9 mouse cellular contexts compared by ENCODE assay signal in genomic region chr11:81239966-81240681, GRCm38 (mm10).
DNase-seq lines count a peak whose midpoint lies in the region; ATAC-seq and TF ChIP-seq lines count a peak whose summit lies in the region.
"Had no signal": no experiment of that assay in that cellular context is flagged by ENCODE, and none has a peak within 500 bp of the region (broad histone marks: within the 10 kb centered on the region; RNA-seq: fewer than 3 reads in every experiment).

No protein-coding gene starts in this region.

- no peak for TF ChIP-seq EP300 in ES-Bruce4 (IDR thresholded peaks at IDR 0.05; ENCODE audit: insufficient read depth, low read depth, low read length)

- no peak for ATAC-seq in kidney, embryonic 16.5 days (ENCODE audit: low FRiP score, low TSS enrichment)

- H3K9me3 ChIP-seq in kidney, embryonic 16.5 days (ENCODE audit: low read length): no peaks in the 10 kb centered on the region
- no peaks in the 10 kb centered on the region for H3K9me3 ChIP-seq in ES-Bruce4 (replicated peaks; ENCODE audit: control insufficient read depth, insufficient read depth, low read length, poor library complexity, severe bottlenecking)
- H3K9me3 ChIP-seq: embryonic facial prominence, embryonic 15.5 days; liver, embryonic 13.5 days had no signal

- H3K4me2 ChIP-seq in kidney, embryonic 16.5 days (replicated peaks; ENCODE audit: low read depth, low read length): no peak overlapping the region
- H3K4me2 ChIP-seq: embryonic facial prominence, embryonic 15.5 days; liver, embryonic 13.5 days had no signal

- no peak overlapping the region for H3K9ac ChIP-seq in kidney, embryonic 16.5 days (replicated peaks; ENCODE audit: low read length)
- H3K9ac ChIP-seq in ES-Bruce4 (ENCODE audit: low read depth, poor library complexity, severe bottlenecking): no peak overlapping the region
- H3K9ac ChIP-seq: embryonic facial prominence, embryonic 15.5 days; liver, embryonic 13.5 days had no signal

- H3K27me3 ChIP-seq in kidney, adult 2 months (replicated peaks; ENCODE audit: control insufficient read depth, insufficient read depth, low read length): no peaks in the 10 kb centered on the region
- no peaks in the 10 kb centered on the region for H3K27me3 ChIP-seq in kidney, embryonic 16.5 days (ENCODE audit: insufficient read depth, low read length)
- no peaks in the 10 kb centered on the region; the same call in 1 of the 2 replicates for H3K27me3 ChIP-seq in ES-Bruce4 (ENCODE audit: control insufficient read depth, insufficient read depth, low read length, poor library complexity, severe bottlenecking)
- H3K27me3 ChIP-seq in thymus, adult 2 months (ENCODE audit: control insufficient read depth, insufficient read depth, low read length): no peaks in the 10 kb centered on the region
- H3K27me3 ChIP-seq: embryonic facial prominence, embryonic 15.5 days; liver, embryonic 13.5 days had no signal

- H3K27ac ChIP-seq in kidney, adult 2 months (ENCODE audit: insufficient read depth, low read depth, low read length): no peak overlapping the region
- no peak overlapping the region for H3K27ac ChIP-seq in kidney, embryonic 16.5 days (ENCODE audit: low read length)
- H3K27ac ChIP-seq in ES-Bruce4 (ENCODE audit: insufficient read depth, low read length): no peak overlapping the region
- no peak overlapping the region for H3K27ac ChIP-seq in thymus, adult 2 months (ENCODE audit: control insufficient read depth, insufficient read depth, low read length)
- H3K27ac ChIP-seq: embryonic facial prominence, embryonic 15.5 days; liver, embryonic 13.5 days had no signal

- peak; percentile 60 for TF ChIP-seq CTCF in kidney, adult 2 months (conservative IDR thresholded peaks at IDR 0.05; ENCODE audit: insufficient read depth, insufficient read length, low read depth, low read length)
- TF ChIP-seq CTCF in ES-Bruce4 (IDR thresholded peaks at IDR 0.05; ENCODE audit: low read depth, low read length): peak; percentile 58
- TF ChIP-seq CTCF in thymus, adult 2 months (IDR thresholded peaks at IDR 0.05; ENCODE audit: borderline replicate concordance, control insufficient read depth, extremely low read depth, insufficient read depth, low read length, poor library complexity): no peak

- H3K36me3 ChIP-seq in kidney, adult 2 months (ENCODE audit: control insufficient read depth, insufficient read depth, low read length): no peaks in the 10 kb centered on the region
- no peaks in the 10 kb centered on the region for H3K36me3 ChIP-seq in kidney, embryonic 16.5 days (ENCODE audit: insufficient read depth, low read length)
- H3K36me3 ChIP-seq in ES-Bruce4 (ENCODE audit: control insufficient read depth, insufficient read depth, low read length, poor library complexity, severe bottlenecking): no peaks in the 10 kb centered on the region
- H3K36me3 ChIP-seq in thymus, adult 2 months (ENCODE audit: control insufficient read depth, insufficient read depth, low read length): no peaks in the 10 kb centered on the region
- H3K36me3 ChIP-seq: embryonic facial prominence, embryonic 15.5 days; liver, embryonic 13.5 days had no signal

- peak; percentile 36 for DNase-seq in kidney, adult 2 months
- peak; percentile 6 for DNase-seq in adrenal gland, adult 8-10 months
- DNase-seq in heart, adult 9 months (ENCODE audit: low spot score in 2 of 2): peak; percentile 49 to 52
- DNase-seq in lung, postnatal 10 days: peak; percentile 57
- no peak for DNase-seq in thymus, adult 2 months
- DNase-seq: liver, embryonic 13.5 days had no signal

- H3K4me3 ChIP-seq in kidney, adult 2 months (ENCODE audit: insufficient read depth, low read depth, low read length): no peak overlapping the region
- no peak overlapping the region for H3K4me3 ChIP-seq in kidney, embryonic 16.5 days (ENCODE audit: low read length)
- no peak overlapping the region for H3K4me3 ChIP-seq in ES-Bruce4 (ENCODE audit: low read depth, low read length)
- no peak overlapping the region for H3K4me3 ChIP-seq in thymus, adult 2 months (ENCODE audit: control insufficient read depth, insufficient read depth, low read length)
- H3K4me3 ChIP-seq: embryonic facial prominence, embryonic 15.5 days; liver, embryonic 13.5 days had no signal

- H3K4me1 ChIP-seq in kidney, adult 2 months (ENCODE audit: control insufficient read depth, insufficient read depth, low read length): no peaks in the 10 kb centered on the region
- no peaks in the 10 kb centered on the region for H3K4me1 ChIP-seq in kidney, embryonic 16.5 days (ENCODE audit: insufficient read depth, low read length)
- no peaks in the 10 kb centered on the region for H3K4me1 ChIP-seq in ES-Bruce4 (ENCODE audit: control insufficient read depth, insufficient read depth, low read length)
- H3K4me1 ChIP-seq in thymus, adult 2 months (replicated peaks; ENCODE audit: control insufficient read depth, insufficient read depth, low read length): no peaks in the 10 kb centered on the region
- H3K4me1 ChIP-seq: liver, embryonic 13.5 days had no signal

- WGBS in kidney, adult 2 months: 43% methylated on average over 13 of the region's 13 CpGs
- WGBS in kidney, embryonic 16.5 days: 39% methylated on average over 13 of the region's 13 CpGs
- 64% methylated on average over 13 of the region's 13 CpGs for WGBS in thymus, adult 2 months

- no peak for TF ChIP-seq POLR2A in kidney, adult 2 months (IDR thresholded peaks at IDR 0.05; ENCODE audit: low read depth, low read length)
- TF ChIP-seq POLR2A in ES-Bruce4 (IDR thresholded peaks at IDR 0.05; ENCODE audit: insufficient read depth, low read length): no peak
- no peak for TF ChIP-seq POLR2A in thymus, adult 2 months (IDR thresholded peaks at IDR 0.05; ENCODE audit: control insufficient read depth, extremely low read depth, insufficient read depth, low read length, poor library complexity)
